Mouse (Mus musculus) stomach, postnatal 0 days (tissue): ENCODE measurements around the gene Gm45716.

Experiments used
- CTCF ChIP-seq: IDR thresholded peaks from 2 replicates; pipeline ENCODE4 v1.5.1; 2016; ENCODE audit warnings: antibody characterized with exemption, low read depth, mild to moderate bottlenecking, moderate library complexity
- EP300 ChIP-seq: optimal IDR thresholded peaks from 2 replicates; pipeline ENCODE3; 2016; ENCODE audit warnings: antibody characterized with exemption

- peak; percentile 53 for TF ChIP-seq CTCF
- TF ChIP-seq EP300 = no peak
Measured at GRCm38 (mm10) chr11:90168338-90169065, 19.0 kb upstream of the Gm45716 start.
